Mouse (Mus musculus) olfactory bulb, adult 2 months (tissue): ENCODE measurements around the gene Poll. TPM values are rescaled to one million over a fixed set of nuclear protein-coding genes. Genes with fewer than 3 reads are reported as not detected.

ENCODE experiments used
- H3K27ac ChIP-seq: fragments of 200-500 bp; 2 replicates; pipeline ENCODE4 v1.5.1; 2012; ENCODE audit warnings: low read depth, low read length; ENCODE audit not compliant: insufficient read depth
- H3K4me1 ChIP-seq: fragments of 200-500 bp; 2 replicates; pipeline ENCODE4 v1.6.1; 2012; ENCODE audit warnings: low read length; ENCODE audit not compliant: control insufficient read depth, insufficient read depth
- H3K4me3 ChIP-seq: fragments of 200-500 bp; 2 replicates; pipeline ENCODE4 v1.5.1; 2012; ENCODE audit warnings: mild to moderate bottlenecking, low read depth, low read length, moderate library complexity; ENCODE audit not compliant: insufficient read depth
- CTCF ChIP-seq: fragments of 200-500 bp; IDR thresholded peaks from 2 replicates; pipeline ENCODE4 v1.5.1; 2012; ENCODE audit warnings: low read depth, mild to moderate bottlenecking, low read length, moderate library complexity; ENCODE audit not compliant: insufficient read depth
- POLR2A ChIP-seq: fragments of 200-500 bp; IDR thresholded peaks from 2 replicates; pipeline ENCODE4 v1.6.1; 2012; ENCODE audit warnings: mild to moderate bottlenecking, low read depth, low read length, moderate library complexity; ENCODE audit not compliant: insufficient read depth
- WGBS: fragments of 180-500 bp; shearing (Covaris S2); methylation state at CpG from one replicate; pipeline ENCODE4 v1.1.7; 2018; 5-methylcytosine and 5-hydroxymethylcytosine counted together
- polyA plus RNA-seq: library from polyadenylated mRNA; stranded (reverse); fragments of >200 nt; gene quantifications from 2 replicates; pipeline ENCODE4 v1.2.4, GENCODE M21; 2012; ENCODE audit warnings: low replicate concordance; ENCODE audit not compliant: missing spikeins, insufficient read depth, insufficient read length

Gene Poll
- polyA plus RNA-seq, 1 experiment: not detected

DNA sequence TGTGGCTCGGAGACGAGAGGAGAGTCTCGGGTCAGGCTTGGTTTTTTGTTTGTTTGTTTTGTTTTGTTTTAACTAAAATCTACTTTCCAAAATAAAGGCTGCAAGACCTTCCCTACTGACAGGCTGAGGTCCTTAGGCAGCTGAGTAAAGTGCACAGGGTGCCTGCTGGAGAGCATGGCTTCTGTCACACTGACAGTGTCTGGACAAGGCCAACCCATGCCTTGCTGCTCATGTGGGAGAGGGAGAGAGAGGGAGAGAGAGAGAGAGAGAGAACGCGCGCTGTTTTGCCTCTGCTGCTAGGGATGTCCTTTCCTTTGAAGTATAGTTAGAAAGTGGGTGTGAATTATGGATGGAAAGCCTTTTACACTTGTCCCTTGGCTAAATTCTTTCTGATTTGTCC is 28.8 kb downstream of the Poll start:
- peaks cover 16% of the 10 kb centered on the region for H3K4me1 ChIP-seq
- no peak overlapping the region for H3K4me3 ChIP-seq
- WGBS: 88% methylated on average over 6 of the region's 6 CpGs
- TF ChIP-seq POLR2A (no peak), CTCF (no peak)
- no peak overlapping the region for H3K27ac ChIP-seq

- no peak overlapping the region for H3K4me3 ChIP-seq
- peaks cover 16% of the 10 kb centered on the region for H3K4me1 ChIP-seq
- TF ChIP-seq CTCF (no peak), POLR2A (no peak)
- 85% methylated on average over 15 of the region's 15 CpGs for WGBS
- H3K27ac ChIP-seq: no peak overlapping the region
Measured at GRCm38 (mm10) chr19:45530200-45530995, 29.9 kb downstream of the Poll start.

- Histone ChIP-seq H3K27ac (no peak overlapping the region), H3K4me1 (peaks cover 11% of the 10 kb centered on the region; the same call in 1 of the 2 replicates), H3K4me3 (no peak overlapping the region)
- 75% methylated on average over 5 of the region's 5 CpGs for WGBS
- TF ChIP-seq POLR2A (no peak), CTCF (no peak)
Measured at GRCm38 (mm10) chr19:45529294-45529693, 31.0 kb downstream of the Poll start.

- no peak overlapping the region for H3K27ac ChIP-seq
- H3K4me1 ChIP-seq: peaks cover 9% of the 10 kb centered on the region; the same call in 1 of the 2 replicates
- no peak overlapping the region for H3K4me3 ChIP-seq
- WGBS: 92% methylated on average over 10 of the region's 10 CpGs
- TF ChIP-seq POLR2A (no peak), CTCF (no peak)
Measured at GRCm38 (mm10) chr19:45527931-45528534, 32.3 kb downstream of the Poll start.

DNA sequence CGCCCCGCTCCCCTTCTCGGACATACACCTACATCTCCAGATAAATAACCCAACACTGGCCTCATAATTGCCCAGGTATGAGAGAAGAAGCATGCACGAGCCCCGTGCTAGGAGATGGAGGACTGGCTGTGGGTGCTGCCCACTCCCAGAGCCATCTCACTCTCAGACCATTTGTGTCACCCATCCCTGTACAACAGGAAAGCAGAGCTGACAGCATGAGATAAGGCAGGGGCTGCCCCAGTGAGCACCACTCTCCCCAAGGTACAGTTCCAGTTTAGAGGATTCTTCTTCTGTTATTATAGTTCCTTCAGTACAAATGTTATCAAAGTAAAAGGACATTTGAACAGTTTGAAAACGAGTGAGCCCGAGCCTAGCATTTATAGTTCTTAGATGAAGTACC is 32.9 kb downstream of the Poll start:
- WGBS: 93% methylated on average over 7 of the region's 7 CpGs
- Histone ChIP-seq H3K4me3 (no peak overlapping the region), H3K4me1 (peaks cover 9% of the 10 kb centered on the region; the same call in 1 of the 2 replicates), H3K27ac (no peak overlapping the region)
- no peak for TF ChIP-seq CTCF
- TF ChIP-seq POLR2A: no peak

DNA sequence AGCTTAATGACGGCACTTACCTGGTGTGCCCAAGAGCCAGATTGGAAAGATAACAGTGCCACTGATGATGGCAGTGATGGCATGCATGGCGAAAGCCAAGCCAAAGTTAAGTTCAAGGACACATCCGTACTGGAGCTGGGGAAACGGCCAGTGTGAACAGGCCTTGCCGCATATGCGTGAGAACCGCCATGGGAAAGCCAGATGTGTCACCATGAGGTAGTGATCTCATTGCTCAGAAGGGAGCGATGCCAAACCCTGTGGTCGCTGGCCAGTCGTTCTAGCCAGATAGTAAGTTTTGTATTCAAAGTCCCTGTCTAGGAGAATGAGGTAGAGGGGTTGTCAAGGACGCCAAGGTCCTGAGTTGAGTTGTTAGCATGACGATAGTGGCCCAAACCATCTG is 44.1 kb downstream of the Poll start:
- no peak for TF ChIP-seq POLR2A
- no peak for TF ChIP-seq CTCF
- H3K4me1 ChIP-seq: no peaks in the 10 kb centered on the region
- WGBS: 96% methylated on average over 12 of the region's 12 CpGs
- H3K27ac ChIP-seq: no peak overlapping the region
- H3K4me3 ChIP-seq: no peak overlapping the region

GRCm38 (mm10) chr19:45515341-45515740 is 45.0 kb downstream of the Poll start:
- TF ChIP-seq CTCF (no peak), POLR2A (no peak)
- Histone ChIP-seq H3K4me3 (no peak overlapping the region), H3K4me1 (no peaks in the 10 kb centered on the region), H3K27ac (no peak overlapping the region)
- 93% methylated on average over 2 of the region's 2 CpGs for WGBS

DNA sequence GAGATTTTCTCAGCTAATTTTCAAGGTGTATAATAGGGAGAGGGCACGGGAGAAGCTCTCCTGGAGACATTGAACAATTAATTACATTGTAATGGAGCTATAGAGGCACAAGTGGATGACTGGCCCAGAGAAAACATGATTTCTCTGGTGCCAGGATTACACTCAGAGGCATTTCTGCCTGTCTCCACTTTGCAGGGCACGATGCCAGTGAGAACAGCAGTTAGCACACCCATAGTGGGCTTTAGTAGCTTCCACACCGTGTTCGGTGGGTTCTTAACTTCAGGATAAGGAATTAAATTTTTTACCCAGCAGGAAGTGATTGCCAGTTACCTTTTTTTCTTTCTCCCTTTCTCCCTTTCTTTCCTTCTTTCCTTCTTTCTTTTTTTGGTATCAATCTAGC is 48.9 kb downstream of the Poll start:
- H3K4me3 ChIP-seq: no peak overlapping the region
- TF ChIP-seq CTCF (no peak), POLR2A (no peak)
- WGBS: 63% methylated on average over 4 of the region's 4 CpGs
- H3K27ac ChIP-seq: no peak overlapping the region
- peaks cover 4% of the 10 kb centered on the region; the same call in 1 of the 2 replicates for H3K4me1 ChIP-seq

DNA sequence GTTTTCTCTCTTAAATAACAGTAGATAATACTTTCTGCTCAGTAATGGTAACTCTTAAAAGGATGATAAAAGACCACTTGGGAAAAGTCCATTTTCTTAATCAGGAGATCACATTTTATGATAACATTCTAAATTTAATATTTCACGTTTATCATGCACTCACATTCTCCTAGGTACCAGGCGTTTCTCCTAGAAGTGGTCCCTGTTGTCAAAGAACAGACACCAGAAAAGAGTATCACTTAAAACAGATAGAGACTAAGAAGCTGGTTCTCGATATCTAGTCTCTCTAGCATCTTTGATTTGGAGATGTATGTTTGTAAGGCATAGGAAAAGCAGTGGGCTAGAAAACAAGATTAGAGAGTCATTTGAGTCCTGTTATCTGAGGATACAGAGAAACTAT is 49.7 kb downstream of the Poll start:
- peaks cover 4% of the 10 kb centered on the region; the same call in 1 of the 2 replicates for H3K4me1 ChIP-seq
- no peak overlapping the region for H3K27ac ChIP-seq
- TF ChIP-seq POLR2A: no peak
- no peak for TF ChIP-seq CTCF
- H3K4me3 ChIP-seq: no peak overlapping the region
- 85% methylated on average over 3 of the region's 3 CpGs for WGBS
